Mouse (Mus musculus) layer of hippocampus, adult 6 months (tissue): ENCODE results near the gene Dnajb7. TPM values are rescaled to one million over a fixed set of nuclear protein-coding genes. Genes with fewer than 3 reads are reported as not detected.

Experiments
- long read RNA-seq, 2 experiments: library from polyadenylated mRNA; unstranded; transcript quantifications; one replicate each; pipeline ENCODE4 v2.0.0; 2019 to 2020
- polyA plus RNA-seq: library from polyadenylated mRNA; unstranded; fragments of <200 nt; fragmentation: Nextera tagmentation; gene quantifications from 2 replicates; pipeline ENCODE4 v1.2.3, GENCODE M21; 2021

The Dnajb7 gene
- polyA plus RNA-seq = not detected in 2 replicates
- long read RNA-seq, experiment 1 = 0 reads
- long read RNA-seq, experiment 2 = 0 reads

GRCm38 (mm10) chr15:81408199-81408598, at the start of gene Dnajb7:
TSS of gene Dnajb7 (minus strand) at chr15:81408299.

GRCm38 (mm10) chr15:81399638-81400315, 8.3 kb downstream of the Dnajb7 start, which contains the start of the genes St13 and Xpnpep3:
TSS of gene St13 (minus strand) at chr15:81400077.
TSS of gene Xpnpep3 (plus strand) at chr15:81400138.

GRCm38 (mm10) chr15:81360345-81361021, 47.6 kb downstream of the Dnajb7 start, which contains the start of gene Slc25a17:
TSS of gene Slc25a17 (minus strand) at chr15:81360812.

Other genes starting within 250 kb of the Dnajb7 start
- 25.0 and 43.4 TPM in 2 replicates for gene Mrtfa, start 217.5 kb downstream of the Dnajb7 start, polyA plus RNA-seq
- 11.3 and 11.4 TPM in 2 replicates for gene Mchr1, start 172.8 kb downstream of the Dnajb7 start, polyA plus RNA-seq
- gene Slc25a17, start 47.5 kb downstream of the Dnajb7 start, polyA plus RNA-seq = 56.8 and 61.7 TPM in 2 replicates
- 232 and 289 TPM in 2 replicates for gene St13, start 8.2 kb downstream of the Dnajb7 start, polyA plus RNA-seq
- 6.0 and 7.8 TPM in 2 replicates for gene Xpnpep3, start 8.2 kb downstream of the Dnajb7 start, polyA plus RNA-seq
- 397 and 435 TPM in 2 replicates for gene Rbx1, start 58.0 kb upstream of the Dnajb7 start, polyA plus RNA-seq
- gene Ep300, start 177.1 kb upstream of the Dnajb7 start, polyA plus RNA-seq = 6.3 and 8.9 TPM in 2 replicates